Mouse (Mus musculus) hindbrain, embryonic 13.5 days (tissue): Measurements from ENCODE around the gene Mtif3. TPM values are rescaled to one million over a fixed set of nuclear protein-coding genes. Genes with fewer than 3 reads are reported as not detected.
"Not testable (repeated sequence)": the region's sequence is repeated elsewhere in the genome, so short reads cannot be mapped to it uniquely, and the experiment has no call there.

ENCODE experiments used
- ATAC-seq: fragments of 200-750 bp; cut with Nextera tagmentation; 2 replicates; pipeline ENCODE4 v1.8.0; 2017; ENCODE audit warnings: moderate TSS enrichment; ENCODE audit not compliant: low FRiP score
- H3K27ac ChIP-seq: fragments of 300-500 bp; sonication (generic); 2 replicates; pipeline ENCODE4 v1.5.1; 2015; ENCODE audit warnings: inconsistent platforms, mild to moderate bottlenecking, moderate library complexity
- H3K27me3 ChIP-seq: fragments of 300-500 bp; sonication (generic); 2 replicates; pipeline ENCODE4 v1.6.1; 2015; ENCODE audit warnings: mild to moderate bottlenecking, inconsistent platforms
- H3K36me3 ChIP-seq: fragments of 300-500 bp; sonication (generic); 2 replicates; pipeline ENCODE4 v1.6.1; 2015; ENCODE audit warnings: mild to moderate bottlenecking, inconsistent platforms
- H3K4me1 ChIP-seq: fragments of 300-500 bp; sonication (generic); replicated peaks from 2 replicates; pipeline ENCODE4 v1.6.1; 2015; ENCODE audit warnings: inconsistent platforms
- H3K4me2 ChIP-seq: fragments of 300-500 bp; sonication (generic); 2 replicates; pipeline ENCODE4 v1.6.1; 2015; ENCODE audit warnings: inconsistent platforms, mild to moderate bottlenecking, moderate library complexity
- H3K4me3 ChIP-seq: fragments of 300-500 bp; sonication (generic); 2 replicates; pipeline ENCODE4 v1.5.1; 2015; ENCODE audit warnings: mild to moderate bottlenecking, inconsistent platforms
- H3K9ac ChIP-seq: fragments of 300-500 bp; sonication (generic); 2 replicates; pipeline ENCODE4 v1.6.1; 2015; ENCODE audit warnings: mild to moderate bottlenecking, inconsistent platforms
- H3K9me3 ChIP-seq: fragments of 300-500 bp; sonication (generic); 2 replicates; pipeline ENCODE4 v1.6.1; 2016; ENCODE audit warnings: inconsistent platforms
- WGBS: fragments of 180-500 bp; shearing (Covaris S2); methylation state at CpG from one replicate; pipeline ENCODE4 v1.1.7; 2015; 5-methylcytosine and 5-hydroxymethylcytosine counted together
- polyA plus RNA-seq: library from polyadenylated mRNA; unstranded; fragments of >200 nt; fragmentation: Nextera tagmentation; extraction: Ambion mirVana; gene quantifications from 2 replicates; pipeline ENCODE4 v1.2.1, GENCODE M21; 2015

The Mtif3 gene
- polyA plus RNA-seq, 1 experiment from 2014 or later: 26.5 TPM

DNA sequence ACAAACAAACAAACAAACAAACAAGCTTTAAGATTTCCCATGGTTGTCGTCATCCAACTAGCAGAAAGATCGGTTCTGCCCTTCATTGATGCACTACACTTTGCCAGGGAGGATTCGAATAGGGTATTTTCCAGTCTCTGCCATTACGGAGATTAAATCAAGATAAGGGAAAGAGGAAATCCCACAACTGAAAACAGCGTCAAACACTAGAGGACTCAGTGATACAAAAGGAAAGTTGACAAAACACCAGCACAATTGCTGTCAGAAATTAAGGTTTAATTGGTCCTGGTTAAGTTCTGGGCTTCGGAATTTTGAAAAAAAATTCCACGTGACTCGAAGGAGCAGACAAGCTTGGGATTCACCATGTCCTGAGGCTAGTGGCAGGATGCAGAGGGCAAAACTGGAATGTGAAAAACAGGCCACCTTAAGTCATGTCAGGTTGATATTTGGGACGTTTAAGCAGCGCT, 15.5 kb downstream of the Mtif3 start:
- Histone ChIP-seq H3K27me3 (0 out of 2 replicates have a peak, but pooled peaks cover 5% of the 10 kb centered on the region), H3K9me3 (no peaks in the 10 kb centered on the region), H3K4me2 (peak overlapping the region; percentile 96), H3K36me3 (peaks cover 25% of the 10 kb centered on the region), H3K4me1 (peaks cover 17% of the 10 kb centered on the region), H3K9ac (peak overlapping the region; percentile 92), H3K4me3 (peak overlapping the region; percentile 80), H3K27ac (peak overlapping the region; percentile 83)
- ATAC-seq: no peak
- 25% methylated on average over 10 of the region's 10 CpGs for WGBS

DNA sequence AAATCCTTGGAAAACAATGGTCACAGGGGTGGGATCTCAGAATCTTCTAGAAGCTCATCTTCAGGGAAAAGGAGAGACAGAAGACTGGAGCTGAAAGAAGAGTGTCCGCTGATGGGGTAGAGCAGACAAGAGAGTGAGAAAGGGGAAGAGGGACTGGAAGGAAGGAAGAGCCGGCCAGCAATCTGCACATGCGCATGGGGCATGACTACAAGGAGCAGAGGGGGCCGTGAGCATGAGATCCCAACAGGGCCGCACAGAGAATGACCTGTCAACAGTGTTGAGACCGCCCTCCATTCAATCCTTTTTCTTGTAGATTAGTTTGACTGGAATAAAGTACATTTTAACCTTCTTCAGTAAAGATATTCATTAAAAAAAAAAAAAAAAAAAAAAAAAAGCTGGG, 16.1 kb downstream of the Mtif3 start:
- Histone ChIP-seq H3K9ac (no peak overlapping the region), H3K4me1 (peaks cover 17% of the 10 kb centered on the region), H3K27me3 (0 out of 2 replicates have a peak, but pooled peaks cover 5% of the 10 kb centered on the region), H3K36me3 (peaks cover 20% of the 10 kb centered on the region), H3K9me3 (no peaks in the 10 kb centered on the region), H3K4me2 (no peak overlapping the region), H3K27ac (no peak overlapping the region), H3K4me3 (no peak overlapping the region)
- no peak for ATAC-seq
- WGBS: 93% methylated on average over 6 of the region's 6 CpGs

DNA sequence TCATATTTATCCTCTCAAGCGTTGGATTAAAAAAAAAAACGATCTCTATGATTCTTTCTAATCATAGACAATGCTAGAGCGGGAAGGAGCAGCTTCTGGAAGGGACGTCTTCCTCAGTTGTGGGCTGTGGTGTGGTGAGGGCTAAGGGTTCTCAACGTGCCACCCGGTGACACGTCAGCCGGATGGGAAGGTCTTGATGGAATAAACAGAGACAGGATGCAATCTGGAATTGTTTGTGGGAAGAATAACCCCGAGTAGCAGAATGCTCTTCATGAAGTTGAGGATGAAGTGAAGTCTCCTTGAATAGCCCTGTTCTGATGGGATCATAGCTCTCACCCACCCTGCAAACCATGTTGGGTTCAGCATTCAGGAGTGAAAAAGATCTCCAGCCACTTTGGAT, 16.9 kb downstream of the Mtif3 start:
- H3K4me3 ChIP-seq: no peak overlapping the region
- H3K4me1 ChIP-seq: peaks cover 17% of the 10 kb centered on the region
- peaks cover 11% of the 10 kb centered on the region for H3K36me3 ChIP-seq
- H3K9me3 ChIP-seq: no peaks in the 10 kb centered on the region
- H3K27me3 ChIP-seq: 0 out of 2 replicates have a peak, but pooled peaks cover 5% of the 10 kb centered on the region
- no peak for ATAC-seq
- 92% methylated on average over 9 of the region's 9 CpGs for WGBS
- H3K9ac ChIP-seq: no peak overlapping the region
- no peak overlapping the region for H3K27ac ChIP-seq
- no peak overlapping the region for H3K4me2 ChIP-seq

DNA sequence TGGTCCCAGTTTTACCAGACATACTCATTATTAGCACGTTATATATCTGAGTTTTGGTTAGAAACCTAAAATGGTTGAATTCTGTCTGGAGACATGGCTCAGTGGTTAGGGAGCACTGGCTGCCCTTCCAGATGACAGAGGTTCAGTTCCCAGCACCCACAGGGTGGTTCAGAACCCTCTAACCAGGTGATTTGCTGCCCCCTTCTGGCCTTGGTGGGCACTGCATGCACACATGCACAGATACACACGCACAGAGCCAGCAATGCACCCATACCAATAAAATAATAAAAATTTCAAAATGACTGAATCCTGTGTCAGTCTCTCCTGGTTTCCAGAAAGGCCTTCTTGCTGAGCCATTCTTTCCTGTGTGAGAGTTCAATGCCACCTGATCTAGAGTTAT, 19.0 kb downstream of the Mtif3 start:
- no peak overlapping the region for H3K27ac ChIP-seq
- whole genome bisulfite sequencing: 94% methylated on average over 2 of the region's 2 CpGs
- H3K9ac ChIP-seq: no peak overlapping the region
- no peak overlapping the region for H3K4me2 ChIP-seq
- no peaks in the 10 kb centered on the region for H3K36me3 ChIP-seq
- H3K4me1 ChIP-seq: peaks cover 11% of the 10 kb centered on the region
- ATAC-seq: no peak
- H3K27me3 ChIP-seq: 0 out of 2 replicates have a peak, but pooled peaks cover 5% of the 10 kb centered on the region
- H3K9me3 ChIP-seq: no peaks in the 10 kb centered on the region
- no peak overlapping the region for H3K4me3 ChIP-seq

DNA sequence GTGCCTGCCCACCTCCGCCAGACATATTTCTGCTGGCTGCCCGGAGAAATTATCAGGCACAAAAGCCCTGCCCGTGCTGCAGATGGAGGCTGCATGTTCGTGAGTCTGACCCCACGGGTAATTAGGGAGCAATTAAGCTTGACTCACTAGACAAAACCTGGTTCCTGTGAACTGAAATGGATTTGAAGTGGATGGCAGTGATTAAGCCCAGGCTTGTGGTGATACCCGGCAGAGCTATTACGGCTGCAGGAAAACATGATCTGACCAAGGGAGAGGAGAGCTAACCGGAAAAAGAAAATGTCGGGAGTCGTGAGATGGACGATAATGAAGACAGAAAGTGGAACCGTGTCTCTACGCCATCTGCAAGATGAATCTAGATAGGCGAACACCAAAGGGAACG, 20.6 kb downstream of the Mtif3 start:
- Histone ChIP-seq H3K4me2 (no peak overlapping the region), H3K36me3 (no peaks in the 10 kb centered on the region), H3K4me3 (no peak overlapping the region), H3K4me1 (0 out of 2 replicates have a peak, but pooled peaks cover 2% of the 10 kb centered on the region), H3K27ac (no peak overlapping the region), H3K9ac (no peak overlapping the region), H3K27me3 (0 out of 2 replicates have a peak, but pooled peaks cover 5% of the 10 kb centered on the region), H3K9me3 (no peaks in the 10 kb centered on the region)
- WGBS: 70% methylated on average over 15 of the region's 15 CpGs
- no peak for ATAC-seq

DNA sequence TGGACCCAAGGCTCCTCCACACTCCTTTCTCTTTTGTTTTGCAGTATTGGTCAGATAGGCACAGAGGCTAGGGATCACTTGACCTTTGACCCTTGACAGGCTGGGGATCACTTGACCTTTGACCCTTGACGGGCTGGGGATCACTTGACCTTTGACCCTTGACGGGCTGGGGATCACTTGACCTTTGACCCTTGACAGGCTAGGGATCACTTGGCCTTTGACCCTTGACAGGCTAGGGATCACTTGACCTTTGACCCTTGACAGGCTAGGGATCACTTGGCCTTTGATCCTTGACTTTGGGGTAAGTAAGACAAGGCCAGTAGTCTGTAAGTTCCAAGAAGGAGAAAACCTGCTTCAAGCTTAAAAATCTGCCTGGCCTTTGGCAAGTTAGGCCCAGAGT, 21.7 kb downstream of the Mtif3 start:
- H3K9me3 ChIP-seq, H3K9ac ChIP-seq, H3K4me2 ChIP-seq, H3K4me3 ChIP-seq, H3K4me1 ChIP-seq, H3K36me3 ChIP-seq, H3K27ac ChIP-seq, H3K27me3 ChIP-seq, ATAC-seq: not testable (repeated sequence)
- 48% methylated on average over 2 of the region's 2 CpGs for WGBS

DNA sequence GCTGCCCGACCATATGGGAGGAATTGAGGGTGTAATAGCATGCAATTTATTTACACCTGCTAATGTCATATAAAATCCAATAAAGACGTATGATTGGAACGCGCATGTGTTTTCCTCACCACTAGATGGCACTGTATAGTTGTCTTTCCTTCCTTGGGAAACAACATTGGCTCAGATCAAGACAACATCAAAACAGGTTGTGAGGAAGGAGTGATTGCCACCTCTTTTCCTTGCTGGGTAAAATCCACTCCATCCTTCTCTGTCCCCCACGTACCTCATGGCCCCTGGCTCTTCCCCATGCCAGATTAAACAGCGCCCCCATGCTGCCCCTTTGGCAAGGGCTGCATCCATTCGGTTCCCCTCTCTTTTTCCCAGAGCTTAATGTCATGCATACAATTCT, 23.4 kb downstream of the Mtif3 start:
- 0 out of 2 replicates have a peak, but pooled peaks have one; percentile 9 for ATAC-seq
- Histone ChIP-seq H3K4me1 (no peaks in the 10 kb centered on the region), H3K36me3 (no peaks in the 10 kb centered on the region), H3K9ac (no peak overlapping the region), H3K4me3 (no peak overlapping the region), H3K9me3 (no peaks in the 10 kb centered on the region), H3K27ac (no peak overlapping the region), H3K27me3 (peaks cover 8% of the 10 kb centered on the region; the same call in 1 of the 2 replicates), H3K4me2 (no peak overlapping the region)
- WGBS: 22% methylated on average over 7 of the region's 7 CpGs

DNA sequence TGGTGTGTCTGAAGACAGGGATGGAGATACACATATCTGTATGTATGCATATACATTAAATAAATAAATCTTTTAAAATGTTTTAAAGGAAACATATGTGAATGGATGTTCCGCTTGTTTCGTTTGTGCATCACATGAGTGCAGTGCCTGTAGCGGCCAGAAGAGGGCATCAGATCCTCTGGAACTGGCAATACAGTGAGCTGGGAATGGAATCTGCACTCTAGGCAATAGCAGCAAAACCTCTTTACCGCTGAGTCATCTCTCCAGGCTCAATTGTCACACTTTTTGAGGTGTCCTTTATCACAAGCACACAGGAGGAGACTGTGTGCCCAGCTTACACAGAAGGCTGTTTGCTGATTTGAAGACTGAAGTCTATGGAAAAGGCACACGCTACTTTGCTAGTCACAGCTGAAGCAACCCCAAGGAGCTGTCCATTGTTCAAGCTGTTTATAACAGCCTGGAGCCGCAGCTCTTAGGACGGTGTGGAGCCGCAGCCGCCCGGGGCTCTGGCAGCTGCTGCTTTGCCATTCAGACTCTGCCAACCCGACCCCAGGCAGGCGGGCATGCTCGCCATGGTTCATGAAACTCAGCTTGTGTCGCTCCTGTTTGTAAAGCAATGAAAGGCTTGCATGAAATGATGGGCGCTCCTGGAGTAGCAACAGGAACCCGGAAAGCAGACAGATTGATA, 24.3 kb downstream of the Mtif3 start:
- Histone ChIP-seq H3K36me3 (no peaks in the 10 kb centered on the region), H3K27ac (peak overlapping the region; percentile 60), H3K9ac (no peak overlapping the region), H3K4me3 (no peak overlapping the region), H3K4me2 (peak overlapping the region; percentile 13; the same call in 1 of the 2 replicates), H3K9me3 (no peaks in the 10 kb centered on the region), H3K27me3 (peaks cover 8% of the 10 kb centered on the region; the same call in 1 of the 2 replicates), H3K4me1 (no peaks in the 10 kb centered on the region)
- ATAC-seq: peak; percentile 84
- 64% methylated on average over 16 of the region's 16 CpGs for WGBS

DNA sequence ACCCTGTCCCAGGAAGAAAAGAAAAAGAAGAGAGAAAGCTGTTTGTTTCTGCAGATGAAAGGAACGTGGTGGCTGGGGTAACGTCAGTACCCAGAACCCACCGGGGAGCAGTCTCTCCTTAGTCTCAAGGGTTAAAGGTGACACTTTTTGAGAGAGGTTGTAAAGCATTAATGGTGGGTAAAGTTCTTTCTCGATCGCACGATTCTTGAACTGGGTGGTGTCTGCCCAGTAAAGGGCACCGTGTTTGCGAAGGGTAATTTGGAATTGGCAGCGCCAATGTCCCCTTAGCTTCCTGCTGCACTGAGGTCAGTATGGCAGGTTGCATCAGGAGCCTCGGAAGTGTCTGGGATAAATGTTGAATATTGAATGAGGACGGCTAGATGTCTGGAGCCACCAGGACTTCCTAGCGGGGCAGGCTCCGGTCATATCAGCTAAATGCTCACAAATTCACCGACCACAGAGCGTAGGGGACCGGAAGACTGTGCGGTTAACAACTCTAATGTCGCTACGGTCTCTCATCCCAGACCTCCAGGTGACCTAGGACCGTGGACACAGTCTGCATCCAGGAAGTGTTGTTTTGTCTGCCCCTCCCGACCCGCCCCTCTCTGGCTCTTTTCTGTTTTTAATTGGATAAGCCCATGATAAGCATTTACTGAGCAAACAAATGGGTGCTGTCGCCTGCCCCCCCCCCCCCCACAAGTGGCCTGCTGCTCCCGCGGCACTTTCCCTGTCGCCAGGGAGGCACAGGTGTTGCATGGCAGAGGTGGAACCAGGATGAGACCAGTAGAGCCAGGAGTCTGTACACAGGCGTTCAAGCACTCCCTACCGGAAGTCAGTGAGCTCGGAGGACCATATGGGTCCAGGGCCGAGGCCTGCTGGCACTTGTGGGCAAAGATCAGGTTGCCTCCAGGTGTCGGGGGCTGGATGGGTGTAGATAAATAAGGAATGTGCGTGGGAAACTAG, 25.8 kb downstream of the Mtif3 start:
- Histone ChIP-seq H3K4me2 (no peak overlapping the region), H3K4me3 (no peak overlapping the region), H3K27ac (no peak overlapping the region), H3K27me3 (peaks cover 5% of the 10 kb centered on the region; the same call in 1 of the 2 replicates), H3K36me3 (no peaks in the 10 kb centered on the region), H3K9ac (no peak overlapping the region), H3K9me3 (no peaks in the 10 kb centered on the region), H3K4me1 (no peaks in the 10 kb centered on the region)
- no peak for ATAC-seq
- WGBS: 88% methylated on average over 32 of the region's 32 CpGs

DNA sequence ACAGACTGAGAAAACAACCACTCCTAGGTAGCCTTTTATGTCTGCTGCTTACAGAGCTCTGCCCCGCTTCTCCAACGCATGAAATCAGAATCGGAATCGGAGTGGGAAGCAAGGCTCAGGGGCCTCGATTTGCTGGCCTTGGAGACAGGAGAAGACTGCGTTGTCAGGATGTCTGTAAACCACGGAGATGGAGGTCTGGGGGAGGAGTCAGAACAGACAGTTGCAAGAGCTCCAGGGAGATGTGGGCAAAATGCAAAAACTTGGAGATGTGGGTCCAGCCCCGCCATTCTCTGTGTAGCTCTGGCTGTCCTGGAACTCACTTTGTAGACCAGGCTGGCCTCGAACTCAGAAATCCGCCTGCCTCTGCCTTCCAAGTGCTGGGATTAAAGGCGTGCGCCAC, 30.1 kb downstream of the Mtif3 start:
- Histone ChIP-seq H3K36me3 (no peaks in the 10 kb centered on the region), H3K4me2 (no peak overlapping the region), H3K9me3 (no peaks in the 10 kb centered on the region), H3K27me3 (peaks cover 7% of the 10 kb centered on the region; the same call in 1 of the 2 replicates), H3K4me1 (no peaks in the 10 kb centered on the region), H3K4me3 (no peak overlapping the region), H3K9ac (no peak overlapping the region), H3K27ac (no peak overlapping the region)
- 87% methylated on average over 12 of the region's 12 CpGs for WGBS
- no peak for ATAC-seq

DNA sequence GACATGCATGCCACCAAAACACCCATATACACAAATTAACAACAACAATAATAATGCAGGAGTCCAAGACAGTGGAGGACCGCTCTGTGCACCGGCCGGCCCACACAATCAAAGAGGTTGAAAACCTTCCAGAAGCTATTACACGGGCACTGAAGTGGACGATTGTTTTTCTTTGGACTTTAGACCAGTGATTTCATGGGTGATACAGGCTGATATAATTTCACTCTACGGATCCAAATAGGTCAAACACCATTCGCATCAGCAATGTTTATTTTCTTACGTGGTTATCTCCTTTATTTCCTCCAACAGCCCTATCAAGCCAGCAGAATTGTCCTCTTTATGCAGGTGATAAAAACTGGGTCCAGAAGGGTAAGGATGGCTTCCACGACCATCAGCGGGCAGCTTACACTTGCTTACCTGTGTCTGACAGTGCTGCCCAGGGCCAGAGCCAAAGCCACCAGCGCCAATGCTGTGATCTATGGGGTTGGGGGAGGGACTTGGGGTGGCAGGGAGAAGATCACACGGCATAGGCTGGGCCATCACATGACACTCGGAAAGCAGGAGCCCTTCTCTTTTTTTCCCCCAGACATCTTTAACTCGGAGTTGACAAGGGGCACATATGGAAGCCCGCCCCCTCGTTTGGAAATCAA, 31.6 kb downstream of the Mtif3 start:
- no peaks in the 10 kb centered on the region for H3K4me1 ChIP-seq
- H3K4me2 ChIP-seq: no peak overlapping the region
- H3K36me3 ChIP-seq: no peaks in the 10 kb centered on the region
- peaks cover 7% of the 10 kb centered on the region; the same call in 1 of the 2 replicates for H3K27me3 ChIP-seq
- no peak overlapping the region for H3K4me3 ChIP-seq
- H3K27ac ChIP-seq: no peak overlapping the region
- no peak overlapping the region for H3K9ac ChIP-seq
- no peak for ATAC-seq
- WGBS: 79% methylated on average over 16 of the region's 16 CpGs
- no peaks in the 10 kb centered on the region for H3K9me3 ChIP-seq

DNA sequence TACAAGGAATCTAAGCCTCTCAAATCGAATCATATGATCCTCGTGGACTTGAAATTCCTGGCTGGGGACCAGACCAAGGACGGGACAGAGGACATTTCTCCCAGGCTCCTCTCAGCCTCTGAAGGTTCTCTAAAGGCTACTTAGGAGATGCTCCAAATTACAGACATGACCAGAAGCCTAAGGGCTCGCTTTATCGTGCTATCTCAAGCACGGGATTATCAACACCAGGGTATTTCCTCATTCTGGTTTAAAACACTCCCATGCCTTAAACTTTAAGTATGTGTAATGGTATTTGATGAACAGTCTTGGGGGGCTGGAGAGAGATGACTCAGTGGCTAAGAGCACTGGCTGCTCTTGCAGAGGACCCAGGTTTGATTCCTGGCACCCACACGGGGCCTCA, 32.2 kb downstream of the Mtif3 start:
- no peaks in the 10 kb centered on the region for H3K36me3 ChIP-seq
- H3K9ac ChIP-seq: no peak overlapping the region
- no peak overlapping the region for H3K27ac ChIP-seq
- H3K4me1 ChIP-seq: no peaks in the 10 kb centered on the region
- no peak overlapping the region for H3K4me3 ChIP-seq
- peaks cover 7% of the 10 kb centered on the region; the same call in 1 of the 2 replicates for H3K27me3 ChIP-seq
- WGBS: 92% methylated on average over 7 of the region's 7 CpGs
- no peaks in the 10 kb centered on the region for H3K9me3 ChIP-seq
- ATAC-seq: no peak
- H3K4me2 ChIP-seq: no peak overlapping the region
